Mouse (Mus musculus): ENCODE measurements around the gene Gm49373.

Gene Gm49373

DNA sequence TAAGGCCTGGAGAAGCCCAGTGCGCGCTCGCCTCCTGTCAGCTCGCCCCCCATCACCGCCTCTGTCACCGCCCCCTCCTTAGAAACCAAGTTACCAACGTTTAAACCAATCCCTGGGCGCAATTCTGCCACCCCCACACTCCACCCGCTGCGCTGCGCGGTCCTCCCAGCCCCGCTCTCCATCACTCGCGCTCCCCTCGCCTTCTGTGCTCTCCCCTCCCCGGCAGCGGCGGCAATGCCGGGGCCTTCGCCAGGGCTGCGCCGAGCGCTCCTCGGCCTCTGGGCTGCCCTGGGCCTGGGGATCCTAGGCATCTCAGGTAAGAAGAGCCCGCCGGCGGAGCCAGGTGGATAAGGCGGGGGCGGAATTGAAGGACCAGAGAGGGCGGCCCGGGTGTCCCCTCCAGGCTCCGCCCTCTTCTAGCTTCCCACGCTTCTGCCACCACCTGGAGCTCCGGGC is 41.0 kb downstream of the Gm49373 start, which contains the start of gene Icam5:
Icam5 (plus strand) TSS at position 178 of the 456 bp plus-strand sequence.
- in situ Hi-C loops (cut with MboI; ENCODE audit: low pct_unique_long_range_greater_than_20kb in 1 of 2, low sequenced_read_pairs in 2 of 2, unreplicated experiment in 1 of 2): no loop called here

GRCm38 (mm10) chr9:21031251-21031895 is 41.5 kb downstream of the Gm49373 start:
- in situ Hi-C loops (cut with MboI; ENCODE audit: low pct_unique_long_range_greater_than_20kb in 1 of 2, low sequenced_read_pairs in 2 of 2, unreplicated experiment in 1 of 2): no loop called here

DNA sequence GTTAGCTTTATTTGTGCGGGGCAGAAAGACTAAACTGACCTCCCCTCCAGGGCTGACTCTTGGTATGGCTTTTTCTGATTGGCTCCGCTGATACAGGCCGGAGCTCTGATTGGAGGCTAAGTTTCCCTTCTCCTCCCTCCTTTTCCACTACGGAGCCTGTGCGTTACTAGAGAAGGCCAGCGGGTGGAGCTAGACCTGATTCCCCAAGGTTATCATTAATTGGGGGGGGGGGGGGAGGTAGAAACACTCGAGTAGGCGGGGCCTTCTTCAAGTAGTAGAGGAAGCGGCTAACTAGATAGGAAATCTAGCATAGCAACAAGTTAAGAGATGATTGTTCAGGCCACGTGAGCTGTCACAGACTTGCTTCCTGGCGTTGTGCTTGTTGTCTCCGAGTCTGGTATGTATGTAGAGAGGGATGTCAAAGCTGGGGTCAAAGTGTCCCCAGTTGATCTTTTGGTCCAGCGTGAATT is 42.1 kb downstream of the Gm49373 start:
- in situ Hi-C loops (cut with MboI; ENCODE audit: low pct_unique_long_range_greater_than_20kb in 1 of 2, low sequenced_read_pairs in 2 of 2, unreplicated experiment in 1 of 2): no loop called here

- in situ Hi-C loops (cut with MboI; ENCODE audit: low pct_unique_long_range_greater_than_20kb in 1 of 2, low sequenced_read_pairs in 2 of 2, unreplicated experiment in 1 of 2): no loop called here
These were observed 42.8 kb downstream of the Gm49373 start for GRCm38 (mm10) chr9:21030055-21030600.

GRCm38 (mm10) chr9:21029291-21030054 is 43.4 kb downstream of the Gm49373 start, which contains the start of gene Icam4:
Icam4 (plus strand) TSS chr9:21029373.
- in situ Hi-C loops (cut with MboI; ENCODE audit: low pct_unique_long_range_greater_than_20kb in 1 of 2, low sequenced_read_pairs in 2 of 2, unreplicated experiment in 1 of 2): no loop called here

DNA sequence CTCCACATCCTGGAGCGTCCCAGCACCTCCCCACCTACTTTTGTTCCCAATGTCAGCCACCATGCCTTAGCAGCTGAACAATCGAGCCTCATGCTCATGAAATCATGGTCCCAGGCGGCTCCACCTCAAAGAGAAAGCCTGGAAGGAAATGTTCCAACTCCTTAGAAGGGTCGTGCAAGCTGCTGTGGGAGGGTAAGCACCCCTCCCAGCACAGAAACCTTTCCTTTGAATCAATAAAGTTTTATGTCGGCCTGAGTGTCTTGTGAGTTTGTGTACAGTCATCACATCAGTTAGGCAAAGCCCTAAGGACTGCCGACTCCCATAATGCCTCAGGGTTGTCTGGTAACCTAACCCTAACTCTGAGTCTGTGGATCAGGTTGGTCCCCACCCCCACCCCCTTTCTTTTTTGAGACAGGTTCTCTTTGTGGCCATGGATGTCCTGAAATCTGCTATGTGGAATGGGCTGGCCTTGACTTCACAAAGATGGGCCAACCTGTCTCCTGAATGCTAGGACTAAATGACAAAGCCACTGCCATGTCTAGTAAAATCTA is 44.3 kb downstream of the Gm49373 start:
- in situ Hi-C loops (cut with MboI; ENCODE audit: low pct_unique_long_range_greater_than_20kb in 1 of 2, low sequenced_read_pairs in 2 of 2, unreplicated experiment in 1 of 2): no loop called here

GRCm38 (mm10) chr9:21027774-21028290 is 45.1 kb downstream of the Gm49373 start:
- in situ Hi-C loops (cut with MboI; ENCODE audit: low pct_unique_long_range_greater_than_20kb in 1 of 2, low sequenced_read_pairs in 2 of 2, unreplicated experiment in 1 of 2): no loop called here

GRCm38 (mm10) chr9:21026849-21027248 is 46.0 kb downstream of the Gm49373 start:
- in situ Hi-C loops (cut with MboI; ENCODE audit: low pct_unique_long_range_greater_than_20kb in 1 of 2, low sequenced_read_pairs in 2 of 2, unreplicated experiment in 1 of 2): no loop called here

DNA sequence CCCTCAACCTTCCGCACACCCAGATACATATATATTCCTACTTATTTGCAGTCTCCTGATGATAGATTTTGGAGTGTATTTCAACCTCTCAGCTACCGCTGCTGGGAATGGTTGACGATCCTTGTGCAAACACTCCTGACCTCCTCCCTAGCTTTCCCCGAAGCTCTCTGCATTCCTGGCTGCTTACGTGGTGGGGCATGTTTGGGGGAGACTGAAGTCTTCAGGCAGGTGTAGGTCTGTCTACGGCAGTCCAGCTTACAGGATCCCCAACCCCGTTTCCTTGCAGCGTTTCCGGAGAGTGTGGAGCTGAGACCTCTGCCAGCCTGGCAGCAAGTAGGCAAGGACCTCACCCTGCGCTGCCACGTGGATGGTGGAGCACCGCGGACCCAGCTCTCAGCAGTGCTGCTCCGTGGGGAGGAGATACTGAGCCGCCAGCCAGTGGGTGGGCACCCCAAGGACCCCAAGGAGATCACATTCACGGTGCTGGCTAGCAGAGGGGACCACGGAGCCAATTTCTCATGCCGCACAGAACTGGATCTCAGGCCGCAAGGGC is 47.6 kb downstream of the Gm49373 start:
- in situ Hi-C loops (cut with MboI; ENCODE audit: low pct_unique_long_range_greater_than_20kb in 1 of 2, low sequenced_read_pairs in 2 of 2, unreplicated experiment in 1 of 2): no loop called here

- in situ Hi-C loops (cut with MboI; ENCODE audit: low pct_unique_long_range_greater_than_20kb in 1 of 2, low sequenced_read_pairs in 2 of 2, unreplicated experiment in 1 of 2): no loop called here
These were observed 50.2 kb downstream of the Gm49373 start for GRCm38 (mm10) chr9:21022726-21023125.

GRCm38 (mm10) chr9:21022288-21022687 is 50.6 kb downstream of the Gm49373 start:
- in situ Hi-C loops (cut with MboI; ENCODE audit: low pct_unique_long_range_greater_than_20kb in 1 of 2, low sequenced_read_pairs in 2 of 2, unreplicated experiment in 1 of 2): no loop called here

DNA sequence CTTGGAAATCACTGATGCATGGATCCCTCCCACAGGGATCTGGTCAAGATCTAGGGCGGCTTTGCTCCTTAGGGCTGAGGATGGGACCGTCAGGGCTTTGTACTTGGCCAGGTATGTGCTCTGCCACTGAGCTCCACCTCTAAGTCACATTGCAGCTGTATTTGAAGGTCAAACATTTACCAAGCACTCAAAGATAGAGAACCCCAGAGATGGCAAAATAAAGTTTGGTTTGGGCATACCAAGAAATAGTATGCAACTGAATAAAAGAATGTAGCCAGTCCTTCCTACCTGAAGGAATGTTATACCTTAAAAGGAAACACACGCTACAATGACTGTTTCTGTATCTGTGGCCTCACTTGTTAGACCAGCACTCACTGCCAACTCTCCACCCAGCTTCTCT is 51.5 kb downstream of the Gm49373 start:
- in situ Hi-C loops (cut with MboI; ENCODE audit: low pct_unique_long_range_greater_than_20kb in 1 of 2, low sequenced_read_pairs in 2 of 2, unreplicated experiment in 1 of 2): no loop called here

DNA sequence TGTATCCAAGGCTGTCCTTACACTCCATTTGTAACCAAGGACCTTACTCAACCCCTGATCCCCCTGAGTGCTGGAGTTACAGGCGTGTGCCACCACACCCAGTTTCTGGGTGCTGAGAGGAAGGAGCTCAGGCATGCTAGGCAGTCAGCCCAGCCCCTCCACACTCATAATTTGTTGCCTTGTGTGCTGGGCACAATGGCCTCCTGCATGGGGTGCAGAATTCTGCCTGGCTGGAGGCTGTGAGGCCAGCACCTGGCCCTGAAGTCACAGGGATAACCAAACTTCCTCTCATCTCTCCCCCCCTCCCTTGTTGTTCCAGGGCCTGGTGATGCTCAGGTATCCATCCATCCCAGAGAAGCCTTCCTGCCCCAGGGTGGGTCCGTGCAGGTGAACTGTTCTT is 54.3 kb downstream of the Gm49373 start:
- in situ Hi-C loops (cut with MboI; ENCODE audit: low pct_unique_long_range_greater_than_20kb in 1 of 2, low sequenced_read_pairs in 2 of 2, unreplicated experiment in 1 of 2): no loop called here

DNA sequence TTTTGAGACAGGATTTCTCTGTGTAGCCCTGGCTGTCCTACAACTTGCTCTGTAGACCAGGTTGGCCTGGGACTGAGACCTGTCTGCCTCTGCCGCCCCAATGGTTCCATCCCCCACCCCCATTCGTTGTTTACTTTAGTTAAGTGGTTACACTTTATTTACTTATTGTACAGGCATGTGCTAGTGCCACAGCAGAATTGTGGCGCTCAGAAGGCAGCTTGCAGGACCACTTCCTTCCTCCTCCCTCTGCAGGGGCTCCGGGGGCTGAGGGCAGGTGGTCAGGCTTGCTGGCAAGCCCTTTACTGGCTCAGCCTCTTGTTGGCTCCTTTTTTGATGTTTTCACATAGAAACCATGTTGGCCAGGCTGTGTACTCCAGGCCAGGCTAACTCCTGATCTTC is 55.7 kb downstream of the Gm49373 start:
- in situ Hi-C loops (cut with MboI; ENCODE audit: low pct_unique_long_range_greater_than_20kb in 1 of 2, low sequenced_read_pairs in 2 of 2, unreplicated experiment in 1 of 2): no loop called here

- in situ Hi-C loops (cut with MboI; ENCODE audit: low pct_unique_long_range_greater_than_20kb in 1 of 2, low sequenced_read_pairs in 2 of 2, unreplicated experiment in 1 of 2): no loop called here
These were observed 56.3 kb downstream of the Gm49373 start for GRCm38 (mm10) chr9:21016331-21017176.

- in situ Hi-C loops (cut with MboI; ENCODE audit: low pct_unique_long_range_greater_than_20kb in 1 of 2, low sequenced_read_pairs in 2 of 2, unreplicated experiment in 1 of 2): no loop called here
These were observed 57.2 kb downstream of the Gm49373 start, which contains the start of gene Icam1 for GRCm38 (mm10) chr9:21015571-21016130. Icam1 (plus strand) TSS chr9:21015985.

GRCm38 (mm10) chr9:21014691-21015570 is 58.0 kb downstream of the Gm49373 start:
- in situ Hi-C loops (cut with MboI; ENCODE audit: low pct_unique_long_range_greater_than_20kb in 1 of 2, low sequenced_read_pairs in 2 of 2, unreplicated experiment in 1 of 2): no loop called here
